Mouse (Mus musculus): ENCODE measurements around the gene Mapk14. TPM values are rescaled to one million over a fixed set of nuclear protein-coding genes. Genes with fewer than 3 reads are reported as not detected.
"Not testable (repeated sequence)": the region's sequence is repeated elsewhere in the genome, so short reads cannot be mapped to it uniquely, and the experiment has no call there.

Gene Mapk14
- polyA plus RNA-seq, 1 experiment from 2014 or later, result 24.5 TPM

- H3K36me3 ChIP-seq (replicated peaks; ENCODE audit: insufficient read depth, low read length), result no peaks in the 10 kb centered on the region
- H3K9ac ChIP-seq (replicated peaks), result peak within 1 kb of the TSS; percentile 70
- no peak for TF ChIP-seq CTCF (IDR thresholded peaks at IDR 0.05; ENCODE audit: low read depth)
- no peak for TF ChIP-seq EP300 (IDR thresholded peaks at IDR 0.05; ENCODE audit: low read depth)
- H3K4me2 ChIP-seq (ENCODE audit: low read depth, low read length), result peak within 1 kb of the TSS; percentile 78
- peak within 1 kb of the TSS; percentile 61 for H3K4me3 ChIP-seq (ENCODE audit: low read depth, low read length)
- H3K27ac ChIP-seq (ENCODE audit: low read depth), result peak within 1 kb of the TSS; percentile 68
- no peaks in the 10 kb centered on the region for H3K9me3 ChIP-seq (ENCODE audit: low read length)
- WGBS (ENCODE audit: insufficient replicate concordance), result under 1% methylated on average over 42 of the region's 58 CpGs
- DNase-seq (peak; percentile 67), ATAC-seq (peak; percentile 69)
- peaks cover 15% of the 10 kb centered on the region for H3K4me1 ChIP-seq (ENCODE audit: insufficient read depth)
- peaks cover 32% of the 10 kb centered on the region for H3K27me3 ChIP-seq (ENCODE audit: insufficient read depth, low read length)
These were observed 78.2 kb downstream of the Mapk14 start, which contains the start of gene Mapk13 for GRCm38 (mm10) chr17:28769121-28769874. Gene Mapk13 (plus strand): TSS chr17:28769297.

- under 1% methylated on average over 23 of the region's 24 CpGs for WGBS (ENCODE audit: insufficient replicate concordance)
- ATAC-seq (peak; percentile 28), DNase-seq (peak; percentile 28)
- H3K9ac ChIP-seq (replicated peaks), result peak overlapping the region; percentile 70
- no peaks in the 10 kb centered on the region for H3K9me3 ChIP-seq (ENCODE audit: low read length)
- H3K4me2 ChIP-seq (ENCODE audit: low read depth, low read length), result peak overlapping the region; percentile 78
- H3K36me3 ChIP-seq (replicated peaks; ENCODE audit: insufficient read depth, low read length), result no peaks in the 10 kb centered on the region
- H3K27ac ChIP-seq (ENCODE audit: low read depth), result peak overlapping the region; percentile 68
- TF ChIP-seq CTCF (IDR thresholded peaks at IDR 0.05; ENCODE audit: low read depth) (no peak), EP300 (IDR thresholded peaks at IDR 0.05; ENCODE audit: low read depth) (no peak)
- peaks cover 15% of the 10 kb centered on the region for H3K4me1 ChIP-seq (ENCODE audit: insufficient read depth)
- H3K27me3 ChIP-seq (ENCODE audit: insufficient read depth, low read length), result peaks cover 32% of the 10 kb centered on the region
- H3K4me3 ChIP-seq (ENCODE audit: low read depth, low read length), result peak overlapping the region; percentile 61
These were observed 78.8 kb downstream of the Mapk14 start for GRCm38 (mm10) chr17:28769875-28770421.

GRCm38 (mm10) chr17:28771289-28771688, 80.2 kb downstream of the Mapk14 start:
- Histone ChIP-seq H3K4me3 (ENCODE audit: low read depth, low read length) (no peak overlapping the region), H3K27me3 (ENCODE audit: insufficient read depth, low read length) (peaks cover 32% of the 10 kb centered on the region), H3K4me2 (ENCODE audit: low read depth, low read length) (peak overlapping the region; percentile 78; the same call in 1 of the 2 replicates), H3K36me3 (replicated peaks; ENCODE audit: insufficient read depth, low read length) (no peaks in the 10 kb centered on the region), H3K4me1 (ENCODE audit: insufficient read depth) (peaks cover 15% of the 10 kb centered on the region), H3K27ac (ENCODE audit: low read depth) (no peak overlapping the region), H3K9me3 (ENCODE audit: low read length) (no peaks in the 10 kb centered on the region), H3K9ac (replicated peaks) (no peak overlapping the region)
- TF ChIP-seq EP300 (IDR thresholded peaks at IDR 0.05; ENCODE audit: low read depth) (no peak), CTCF (IDR thresholded peaks at IDR 0.05; ENCODE audit: low read depth) (no peak)
- WGBS (ENCODE audit: insufficient replicate concordance), result 85% methylated on average over 5 of the region's 5 CpGs
- DNase-seq, result no peak
- no peak for ATAC-seq

GRCm38 (mm10) chr17:28774303-28774702, 83.2 kb downstream of the Mapk14 start:
- Histone ChIP-seq H3K4me1 (ENCODE audit: insufficient read depth) (peaks cover 12% of the 10 kb centered on the region), H3K27me3 (ENCODE audit: insufficient read depth, low read length) (peaks cover 20% of the 10 kb centered on the region)
- DNase-seq; H3K4me3 ChIP-seq (ENCODE audit: low read depth, low read length); ATAC-seq; H3K36me3 ChIP-seq (replicated peaks; ENCODE audit: insufficient read depth, low read length); H3K27ac ChIP-seq (ENCODE audit: low read depth); H3K9me3 ChIP-seq (ENCODE audit: low read length); H3K4me2 ChIP-seq (ENCODE audit: low read depth, low read length); H3K9ac ChIP-seq (replicated peaks): not testable (repeated sequence)
- TF ChIP-seq CTCF (IDR thresholded peaks at IDR 0.05; ENCODE audit: low read depth), result peak; percentile 51
- 86% methylated on average over 8 of the region's 9 CpGs for WGBS (ENCODE audit: insufficient replicate concordance)

GRCm38 (mm10) chr17:28775161-28775560, 84.0 kb downstream of the Mapk14 start:
- Histone ChIP-seq H3K4me1 (ENCODE audit: insufficient read depth) (peaks cover 4% of the 10 kb centered on the region), H3K4me3 (ENCODE audit: low read depth, low read length) (no peak overlapping the region), H3K36me3 (replicated peaks; ENCODE audit: insufficient read depth, low read length) (no peaks in the 10 kb centered on the region), H3K4me2 (ENCODE audit: low read depth, low read length) (no peak overlapping the region), H3K9me3 (ENCODE audit: low read length) (no peaks in the 10 kb centered on the region), H3K27ac (ENCODE audit: low read depth) (no peak overlapping the region), H3K27me3 (ENCODE audit: insufficient read depth, low read length) (peaks cover 11% of the 10 kb centered on the region), H3K9ac (replicated peaks) (no peak overlapping the region)
- 57% methylated on average over 4 of the region's 4 CpGs for WGBS (ENCODE audit: insufficient replicate concordance)
- DNase-seq, result no peak
- no peak for ATAC-seq
- no peak for TF ChIP-seq EP300 (IDR thresholded peaks at IDR 0.05; ENCODE audit: low read depth)
- no peak for TF ChIP-seq CTCF (IDR thresholded peaks at IDR 0.05; ENCODE audit: low read depth)

GRCm38 (mm10) chr17:28776817-28777216, 85.7 kb downstream of the Mapk14 start:
- peak; percentile 58 for TF ChIP-seq CTCF (IDR thresholded peaks at IDR 0.05; ENCODE audit: low read depth)
- no peak for TF ChIP-seq EP300 (IDR thresholded peaks at IDR 0.05; ENCODE audit: low read depth)
- H3K27me3 ChIP-seq (ENCODE audit: insufficient read depth, low read length), result no peaks in the 10 kb centered on the region
- H3K4me2 ChIP-seq (ENCODE audit: low read depth, low read length), result no peak overlapping the region
- 0 out of 2 replicates have a peak, but pooled peaks cover 2% of the 10 kb centered on the region for H3K4me1 ChIP-seq (ENCODE audit: insufficient read depth)
- DNase-seq, result no peak
- 83% methylated on average over 3 of the region's 3 CpGs for WGBS (ENCODE audit: insufficient replicate concordance)
- no peak overlapping the region for H3K27ac ChIP-seq (ENCODE audit: low read depth)
- H3K9me3 ChIP-seq (ENCODE audit: low read length), result no peaks in the 10 kb centered on the region
- H3K4me3 ChIP-seq (ENCODE audit: low read depth, low read length), result no peak overlapping the region
- no peaks in the 10 kb centered on the region for H3K36me3 ChIP-seq (replicated peaks; ENCODE audit: insufficient read depth, low read length)
- H3K9ac ChIP-seq (replicated peaks), result no peak overlapping the region
- no peak for ATAC-seq

Data from liver, postnatal 0 days (tissue).